Mouse (Mus musculus) common myeloid progenitor, adult 5-6 weeks (primary cell): Measurements from ENCODE around the gene Mlx. TPM values are rescaled to one million over a fixed set of nuclear protein-coding genes. Genes with fewer than 3 reads are reported as not detected.

Source experiments
- ATAC-seq: replicated peaks from 2 replicates; pipeline ENCODE4 v1.8.0; 2016; ENCODE audit warnings: low read depth, mild to moderate bottlenecking, moderate TSS enrichment, inconsistent platforms; ENCODE audit not compliant: poor library complexity, severe bottlenecking
- total RNA-seq: library from RNA; stranded (forward); fragments of 200-1000, 187-1606 nt; gene quantifications from 2 replicates; pipeline ENCODE4 v1.2.3, GENCODE M21; 2017

The Mlx gene
- total RNA-seq, 1 experiment from 2014 or later: 30.0 TPM

- ATAC-seq: no peak
Observed at GRCm38 (mm10) chr11:101131701-101132100, 44.6 kb downstream of the Mlx start.

DNA sequence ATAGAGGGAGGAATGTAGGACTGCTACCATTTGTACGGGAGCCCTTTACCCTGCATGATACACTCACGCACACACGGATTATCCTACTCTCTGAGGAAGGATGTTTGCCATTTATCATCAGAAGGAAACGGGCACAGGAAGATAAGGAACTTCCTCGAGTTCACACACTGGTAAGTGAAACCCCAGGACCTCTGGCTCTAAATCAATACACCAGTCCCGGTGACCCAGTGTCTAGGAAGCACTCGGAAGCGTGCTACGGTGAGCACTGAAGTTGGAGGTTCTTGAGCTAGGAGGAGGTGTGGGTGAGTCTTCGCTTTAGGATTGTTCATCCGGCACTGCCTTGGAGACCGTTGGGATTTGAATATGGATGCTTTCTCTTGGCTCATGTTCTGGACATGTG is 46.0 kb downstream of the Mlx start:
- ATAC-seq: no peak

- ATAC-seq: no peak
Observed at GRCm38 (mm10) chr11:101134217-101134865, 47.3 kb downstream of the Mlx start.

- ATAC-seq: no peak
Observed at GRCm38 (mm10) chr11:101137000-101137399, 49.9 kb downstream of the Mlx start.

GRCm38 (mm10) chr11:101138536-101139181 is 51.6 kb downstream of the Mlx start:
- ATAC-seq: 0 out of 2 replicates have a peak, but pooled peaks have one; percentile 39

DNA sequence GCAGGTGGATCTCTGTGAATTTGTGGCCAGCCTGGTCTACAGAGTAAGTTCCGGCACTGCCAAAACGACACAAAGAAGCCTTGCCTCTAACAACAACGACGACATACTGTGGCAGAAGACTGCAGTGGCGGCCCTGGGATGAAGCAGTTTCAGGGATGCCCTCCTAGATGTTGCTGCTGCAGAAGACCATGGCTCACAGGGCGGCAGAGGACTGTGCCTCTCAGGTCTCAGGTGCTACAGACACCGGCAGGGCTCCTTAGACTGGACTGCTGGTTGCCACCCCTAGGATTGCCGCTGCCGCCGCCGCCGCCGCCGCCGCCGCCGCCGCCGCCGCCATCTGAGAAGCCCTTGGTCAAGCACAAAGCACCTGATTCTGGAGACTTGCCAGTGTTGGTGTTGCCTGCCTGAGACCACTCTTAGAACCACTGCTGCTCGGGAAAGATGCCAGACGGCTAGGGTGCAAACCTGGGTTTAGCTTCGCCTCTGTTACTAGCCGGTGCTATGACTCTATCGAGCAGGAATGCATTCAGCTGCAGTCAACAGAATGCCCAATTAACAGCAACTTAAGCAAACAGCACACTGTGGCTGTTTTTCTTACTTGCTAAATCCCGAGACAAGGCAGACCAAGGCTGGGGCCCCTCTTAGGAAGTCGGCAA is 53.2 kb downstream of the Mlx start:
- ATAC-seq: no peak

DNA sequence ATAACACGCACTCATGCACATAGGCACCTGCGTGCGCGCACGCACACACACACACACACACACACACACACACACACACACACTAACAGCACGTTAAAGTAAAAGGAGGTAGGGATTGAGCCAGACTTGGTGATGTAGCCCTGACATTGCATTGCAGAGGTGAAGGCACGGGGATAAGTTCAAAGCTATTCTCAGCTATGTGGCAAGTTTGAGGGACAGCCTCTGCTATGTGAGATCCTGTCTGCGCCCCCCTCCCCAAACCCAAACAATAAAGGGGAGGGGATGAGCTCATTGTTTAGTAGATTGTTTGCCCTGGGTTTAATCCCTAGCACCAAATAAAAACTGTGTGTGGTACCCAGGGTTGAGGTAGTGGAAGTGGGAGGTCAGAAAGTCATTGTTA is 54.0 kb downstream of the Mlx start:
- no peak for ATAC-seq

Other genes with a start within 250 kb of the Mlx start
- 49.4 and 64.4 TPM in 2 replicates for gene Stat5b, start 236.6 kb upstream of the Mlx start, total RNA-seq
- 44.4 and 52.7 TPM in 2 replicates for gene Stat5a, start 227.9 kb upstream of the Mlx start, total RNA-seq
- gene Stat3, start 147.7 kb upstream of the Mlx start, total RNA-seq: 59.6 and 74.9 TPM in 2 replicates
- gene Cavin1, start 116.4 kb upstream of the Mlx start, total RNA-seq: 8.4 and 10.6 TPM in 2 replicates
- 16.2 and 25.9 TPM in 2 replicates for gene Atp6v0a1, start 77.8 kb upstream of the Mlx start, total RNA-seq
- 4.5 and 8.3 TPM in 2 replicates for gene Naglu, start 17.3 kb upstream of the Mlx start, total RNA-seq
- 1.2 TPM in 1 of 2 replicates, not detected in the other for gene Hsd17b1, start 8.9 kb upstream of the Mlx start, total RNA-seq
- gene Coasy, start 4.7 kb upstream of the Mlx start, total RNA-seq: 13.3 and 23.2 TPM in 2 replicates
- 46.7 and 57.6 TPM in 2 replicates for gene Psmc3ip, start 8.2 kb downstream of the Mlx start, total RNA-seq
- gene Retreg3, start 32.6 kb downstream of the Mlx start, total RNA-seq: 21.7 and 32.1 TPM in 2 replicates
- 32.5 and 37.8 TPM in 2 replicates for gene Tubg1, start 32.7 kb downstream of the Mlx start, total RNA-seq
- gene Tubg2, start 68.6 kb downstream of the Mlx start, total RNA-seq: not detected in 2 replicates
- 0.05 TPM in 2 replicates for gene Cntnap1, start 83.2 kb downstream of the Mlx start, total RNA-seq
- 0.15 and 0.32 TPM in 2 replicates for gene Plekhh3, start 84.1 kb downstream of the Mlx start, total RNA-seq
- not detected in 2 replicates for gene Ccr10, start 88.2 kb downstream of the Mlx start, total RNA-seq
- 15.3 and 22.8 TPM in 2 replicates for gene Ezh1, start 139.2 kb downstream of the Mlx start, total RNA-seq
- gene Ramp2, start 158.8 kb downstream of the Mlx start, total RNA-seq: 0.58 TPM in 1 of 2 replicates, not detected in the other
- 51.5 and 61.9 TPM in 2 replicates for gene Vps25, start 166.4 kb downstream of the Mlx start, total RNA-seq
- not detected in 2 replicates for gene Wnk4, start 173.3 kb downstream of the Mlx start, total RNA-seq
- 1.5 and 5.4 TPM in 2 replicates for gene Cntd1, start 191.7 kb downstream of the Mlx start, total RNA-seq
- gene Coa3, start 191.8 kb downstream of the Mlx start, total RNA-seq: 34.3 and 43.1 TPM in 2 replicates
- gene Becn1, start 215.0 kb downstream of the Mlx start, total RNA-seq: 152 and 208 TPM in 2 replicates
- gene Psme3, start 228.9 kb downstream of the Mlx start, total RNA-seq: 112 and 153 TPM in 2 replicates
- 0.78 and 2.4 TPM in 2 replicates for gene Aoc2, start 237.8 kb downstream of the Mlx start, total RNA-seq
- gene Aoc3, start 243.3 kb downstream of the Mlx start, total RNA-seq: under 0.01 and 0.29 TPM in 2 replicates